Mouse (Mus musculus) layer of hippocampus, adult 2 months (tissue): Measurements from ENCODE around the gene Adcy5. TPM values are rescaled to one million over a fixed set of nuclear protein-coding genes. Genes with fewer than 3 reads are reported as not detected.

Source experiments
- DNase-seq, 2 experiments: peaks; one replicate each; pipeline ENCODE4 v3.0.0; 2022; ENCODE audit warnings: low spot score in 2 of 2
- H3K27ac ChIP-seq: fragments of 200-600 bp; 2 replicates; pipeline ENCODE4 v1.8.1; 2022
- H3K4me3 ChIP-seq: fragments of 200-600 bp; 2 replicates; pipeline ENCODE4 v1.8.1; 2022; ENCODE audit warnings: mild to moderate bottlenecking
- CTCF ChIP-seq: fragments of 200-600 bp; conservative IDR thresholded peaks from 2 replicates; pipeline ENCODE4 v1.8.1; 2022; ENCODE audit warnings: antibody characterized with exemption, mild to moderate bottlenecking, moderate library complexity
- total RNA-seq, 2 experiments: library from RNA; stranded (reverse); gene quantifications; 2 replicates each; pipeline ENCODE4 v1.2.3; 2021

Gene Adcy5
- total RNA-seq, 2 experiments from 2014 or later, result 74.3 to 76.8 TPM

DNA sequence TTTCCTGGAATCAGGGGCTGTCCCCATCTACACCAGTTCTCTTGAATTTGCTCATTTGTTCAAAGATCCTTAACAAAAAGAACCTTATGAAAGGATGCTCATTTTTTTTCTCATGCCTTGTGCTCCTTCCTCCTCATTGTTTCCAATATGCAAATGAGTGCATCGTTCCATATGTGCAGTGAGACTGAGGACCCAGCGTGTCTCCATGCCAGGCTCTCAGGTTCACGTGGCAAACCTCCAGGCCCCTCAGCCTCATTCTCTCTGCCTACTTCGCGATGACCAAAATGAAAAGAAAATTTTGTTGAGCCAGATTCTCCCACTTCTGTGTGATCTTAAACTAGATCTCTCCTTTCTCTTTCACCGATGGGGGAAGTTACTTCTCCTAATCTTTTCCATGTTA is 15.3 kb upstream of the Adcy5 start:
- no peak for DNase-seq
- Histone ChIP-seq H3K27ac (no peak overlapping the region), H3K4me3 (no peak overlapping the region)
- no peak for TF ChIP-seq CTCF

DNA sequence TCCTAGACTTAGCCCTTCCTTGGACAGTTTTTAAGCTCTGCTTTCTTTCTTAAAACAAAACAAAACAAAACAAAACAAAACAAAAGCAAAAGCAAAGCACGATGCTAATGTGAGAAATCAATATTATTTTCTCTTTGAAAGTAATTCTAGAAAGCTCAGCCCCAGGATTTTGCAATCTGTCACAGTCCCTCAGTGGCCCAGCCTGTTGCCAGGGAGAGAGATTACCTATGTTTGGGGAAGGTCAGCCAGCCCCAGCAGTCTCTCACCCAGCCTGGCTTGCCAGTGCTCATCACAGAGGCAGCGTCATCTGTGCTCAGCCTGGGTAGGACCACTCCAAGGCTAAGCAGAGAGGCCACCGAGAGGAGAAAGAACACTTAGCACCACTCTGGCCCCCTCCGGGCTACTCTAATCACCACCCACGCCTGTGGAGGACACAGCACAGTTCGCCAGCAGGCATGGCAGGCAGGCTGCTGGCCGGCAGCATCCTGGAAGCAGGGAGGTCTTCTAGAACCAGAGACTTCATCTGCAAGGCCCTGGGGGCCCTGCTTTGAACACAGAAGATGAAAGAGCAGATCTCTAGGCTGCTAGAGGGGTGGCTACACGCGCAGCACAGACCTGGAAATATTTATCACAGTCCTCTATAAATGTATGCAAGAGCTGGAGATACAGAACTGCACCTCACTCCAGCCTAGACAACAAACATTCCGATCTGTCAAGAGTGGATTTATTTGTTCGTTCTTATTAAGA is 14.6 kb upstream of the Adcy5 start:
- H3K27ac ChIP-seq, result no peak overlapping the region

DNA sequence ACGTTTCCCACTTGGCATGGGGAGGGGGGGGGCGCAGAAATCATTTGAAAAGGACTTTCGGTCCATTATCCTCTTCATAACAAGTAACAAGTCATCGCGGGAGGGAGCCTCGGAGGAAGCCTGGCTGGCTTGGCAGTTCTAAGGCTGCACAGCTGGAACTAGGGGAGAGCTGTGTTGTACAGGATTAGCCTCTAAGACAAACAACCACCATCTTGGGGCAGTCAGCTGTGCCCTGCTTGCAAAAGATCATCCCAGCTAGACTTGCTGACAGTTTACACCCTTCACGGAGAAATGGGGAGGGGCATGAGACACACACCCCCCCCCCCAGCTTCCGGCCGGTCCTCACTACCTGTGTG is 14.1 kb upstream of the Adcy5 start:
- TF ChIP-seq CTCF, result no peak
- DNase-seq, result no peak
- H3K4me3 ChIP-seq, result no peak overlapping the region
- H3K27ac ChIP-seq, result no peak overlapping the region

More for the DNA sequence above, 14.6 kb upstream of the Adcy5 start:
- H3K4me3 ChIP-seq, result no peak overlapping the region
- DNase-seq, result no peak
- no peak for TF ChIP-seq CTCF

DNA sequence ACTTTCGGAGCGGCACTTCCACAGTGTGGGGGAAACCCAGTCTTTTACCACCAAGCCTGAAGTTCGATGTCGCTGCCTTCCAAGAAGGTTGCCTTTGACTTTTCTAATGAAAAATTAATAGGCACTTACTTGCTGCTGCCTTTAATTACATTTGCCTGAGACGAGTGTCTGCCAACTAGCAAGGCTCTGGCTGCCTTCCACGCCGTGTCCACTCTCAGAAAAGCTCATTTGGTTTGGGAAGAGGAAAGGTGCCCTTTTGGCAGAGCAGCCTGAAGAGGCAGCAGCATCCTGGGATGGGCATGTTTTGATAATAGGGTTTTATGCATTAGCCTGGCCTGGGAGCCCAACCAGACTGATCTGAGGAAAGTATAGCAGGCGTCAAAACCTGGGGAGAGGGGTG is 12.8 kb upstream of the Adcy5 start:
- DNase-seq, result no peak
- Histone ChIP-seq H3K27ac (no peak overlapping the region), H3K4me3 (no peak overlapping the region)

DNA sequence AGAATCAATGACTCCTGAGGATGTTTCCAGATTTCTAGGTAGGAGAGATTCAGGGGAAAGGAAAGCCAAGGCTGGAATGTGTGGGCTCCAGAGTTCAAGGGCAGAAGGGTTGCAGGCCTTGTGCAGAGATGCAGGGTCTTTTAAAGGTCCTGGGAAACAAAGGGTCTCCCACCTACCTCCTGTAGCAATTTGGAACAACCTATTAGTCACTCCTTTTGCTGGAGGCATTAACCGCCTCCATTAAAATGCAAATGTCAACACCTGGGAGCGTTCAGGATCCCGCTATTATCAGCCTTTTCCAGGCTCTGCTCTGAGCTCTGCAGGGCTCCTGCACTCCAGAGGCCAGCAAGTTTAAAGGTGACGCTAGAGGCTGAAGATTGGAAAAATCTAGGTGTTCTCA is 8.5 kb upstream of the Adcy5 start:
- H3K4me3 ChIP-seq, result no peak overlapping the region
- TF ChIP-seq CTCF, result no peak
- DNase-seq, result no peak
- H3K27ac ChIP-seq, result no peak overlapping the region

More for the DNA sequence above, 12.8 kb upstream of the Adcy5 start:
- TF ChIP-seq CTCF, result no peak

DNA sequence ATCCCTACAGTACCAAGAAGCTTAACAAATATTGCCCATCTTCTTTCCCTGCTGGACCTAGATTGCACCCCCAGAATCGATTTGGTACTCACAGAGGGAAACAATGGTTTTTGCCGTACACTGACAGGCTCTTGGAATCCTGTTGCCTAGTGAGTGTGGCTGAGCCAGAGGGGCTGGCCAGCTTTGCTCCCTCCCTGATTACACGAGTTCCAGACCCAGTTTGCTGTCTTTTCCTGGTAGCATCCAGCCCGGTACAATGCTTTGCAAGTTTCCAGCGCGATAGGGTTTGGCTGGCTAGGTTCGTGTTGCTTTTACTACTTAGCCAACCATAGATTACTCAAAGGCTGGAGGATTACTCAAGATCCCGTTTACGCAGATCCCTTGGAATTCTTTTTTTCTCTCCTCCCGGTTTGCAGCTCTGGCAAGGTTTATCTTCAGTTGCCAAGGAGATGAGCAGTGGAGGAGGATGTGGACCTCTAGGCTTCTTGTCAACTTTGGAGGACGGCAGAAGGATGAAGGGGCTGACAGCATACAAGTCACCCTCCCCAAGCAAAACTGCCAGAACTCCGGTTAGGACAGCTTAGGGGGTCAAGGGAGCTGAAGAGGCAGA is 1.4 kb upstream of the Adcy5 start:
- TF ChIP-seq CTCF, result no peak
- no peak overlapping the region for H3K4me3 ChIP-seq
- no peak overlapping the region for H3K27ac ChIP-seq
- DNase-seq, result no peak

DNA sequence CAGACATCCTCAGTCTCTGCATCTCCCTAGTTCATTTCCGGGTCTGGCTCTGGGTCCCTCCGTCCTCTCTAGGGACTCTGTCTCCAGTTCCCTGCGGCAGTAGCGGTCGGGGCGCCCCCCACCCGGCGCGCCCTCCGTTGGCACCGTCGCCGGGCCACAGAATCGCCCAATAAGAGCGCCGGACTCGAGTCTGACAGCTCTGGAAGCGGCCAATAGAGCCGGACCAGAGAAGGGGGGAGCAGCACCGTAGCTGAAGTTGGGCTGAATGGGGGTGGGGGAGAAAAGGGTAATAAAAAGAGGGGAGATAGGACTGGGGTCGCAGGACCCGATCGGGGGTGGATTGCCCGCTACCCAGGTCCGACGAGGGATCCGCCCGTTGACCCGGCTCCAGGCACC is 434 bp upstream of the Adcy5 start:
- no peak for TF ChIP-seq CTCF
- DNase-seq, result peak; percentile 45 to 46
- Histone ChIP-seq H3K4me3 (peak overlapping the region; percentile 79), H3K27ac (peak overlapping the region; percentile 89)

DNA sequence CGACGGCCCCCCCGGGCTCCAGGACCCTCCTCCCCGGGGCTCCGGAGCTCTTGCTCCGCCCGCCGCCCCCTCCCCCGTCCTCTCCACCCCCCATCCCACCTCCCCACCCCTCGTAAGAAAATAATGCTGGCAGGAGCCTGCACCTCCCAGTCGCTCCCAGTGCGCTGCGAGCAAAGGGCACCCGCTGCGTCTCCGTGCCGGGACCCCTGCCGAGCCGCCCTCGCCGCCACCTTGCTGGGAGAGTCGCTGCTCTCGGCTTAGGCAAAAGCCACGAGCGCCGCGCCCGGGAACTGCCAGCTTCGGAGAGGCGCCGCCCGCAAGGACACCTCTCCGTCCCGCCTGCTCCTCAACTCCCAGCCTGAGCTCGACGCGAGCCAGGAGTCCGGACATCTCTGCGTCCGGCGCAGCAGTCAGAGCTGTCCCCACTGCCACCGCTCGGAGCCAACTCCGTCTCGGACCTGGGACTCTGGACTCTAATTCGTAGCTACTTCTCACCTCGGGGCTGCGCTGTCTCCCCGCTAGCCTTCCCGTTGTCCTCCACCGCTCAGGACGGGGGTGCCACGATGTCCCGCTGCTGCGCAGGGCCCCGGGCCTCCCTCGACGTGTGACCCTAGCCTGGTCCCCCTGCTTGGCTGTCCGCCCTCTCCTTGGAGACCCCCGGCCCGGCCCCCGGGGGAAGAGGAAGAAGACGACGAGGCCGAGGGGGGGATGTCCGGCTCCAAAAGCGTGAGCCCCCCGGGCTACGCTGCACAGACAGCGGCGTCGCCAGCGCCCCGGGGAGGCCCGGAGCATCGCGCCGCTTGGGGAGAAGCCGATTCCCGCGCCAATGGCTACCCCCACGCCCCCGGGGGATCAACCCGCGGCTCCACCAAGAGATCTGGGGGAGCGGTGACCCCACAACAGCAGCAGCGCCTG is 971 bp downstream of the Adcy5 start:
- H3K27ac ChIP-seq, result peak overlapping the region; percentile 89
- no peak for DNase-seq
- TF ChIP-seq CTCF, result peak; percentile 59
- H3K4me3 ChIP-seq, result peak overlapping the region; percentile 79

DNA sequence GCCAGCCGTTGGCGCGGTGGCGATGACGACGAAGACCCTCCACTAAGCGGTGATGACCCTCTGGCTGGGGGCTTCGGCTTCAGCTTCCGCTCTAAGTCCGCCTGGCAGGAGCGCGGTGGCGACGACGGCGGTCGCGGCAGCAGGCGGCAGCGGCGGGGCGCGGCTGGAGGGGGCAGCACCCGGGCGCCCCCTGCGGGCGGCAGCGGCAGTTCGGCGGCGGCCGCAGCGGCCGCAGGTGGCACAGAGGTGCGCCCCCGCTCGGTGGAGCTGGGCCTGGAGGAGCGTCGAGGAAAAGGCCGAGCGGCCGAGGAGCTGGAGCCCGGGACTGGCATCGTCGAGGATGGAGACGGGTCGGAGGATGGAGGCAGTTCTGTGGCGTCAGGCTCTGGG is 1.6 kb downstream of the Adcy5 start:
- TF ChIP-seq CTCF, result peak; percentile 69
- DNase-seq, result peak in 1 of 2 experiments; percentile 54
- peak overlapping the region; percentile 89 for H3K27ac ChIP-seq
- peak overlapping the region; percentile 79 for H3K4me3 ChIP-seq

DNA sequence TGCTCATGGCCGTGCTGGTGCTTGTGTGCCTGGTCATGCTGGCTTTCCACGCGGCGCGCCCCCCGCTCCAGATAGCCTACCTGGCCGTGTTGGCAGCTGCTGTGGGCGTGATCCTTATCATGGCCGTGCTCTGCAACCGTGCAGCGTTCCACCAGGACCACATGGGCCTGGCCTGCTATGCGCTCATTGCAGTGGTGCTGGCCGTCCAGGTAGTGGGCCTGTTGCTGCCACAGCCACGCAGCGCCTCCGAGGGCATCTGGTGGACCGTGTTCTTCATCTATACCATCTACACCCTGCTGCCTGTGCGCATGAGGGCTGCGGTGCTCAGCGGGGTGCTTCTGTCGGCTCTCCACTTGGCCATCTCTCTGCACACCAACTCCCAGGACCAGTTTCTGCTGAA is 2.2 kb downstream of the Adcy5 start:
- Histone ChIP-seq H3K4me3 (peak overlapping the region; percentile 79), H3K27ac (peak overlapping the region; percentile 83)
- no peak for TF ChIP-seq CTCF
- no peak for DNase-seq

DNA sequence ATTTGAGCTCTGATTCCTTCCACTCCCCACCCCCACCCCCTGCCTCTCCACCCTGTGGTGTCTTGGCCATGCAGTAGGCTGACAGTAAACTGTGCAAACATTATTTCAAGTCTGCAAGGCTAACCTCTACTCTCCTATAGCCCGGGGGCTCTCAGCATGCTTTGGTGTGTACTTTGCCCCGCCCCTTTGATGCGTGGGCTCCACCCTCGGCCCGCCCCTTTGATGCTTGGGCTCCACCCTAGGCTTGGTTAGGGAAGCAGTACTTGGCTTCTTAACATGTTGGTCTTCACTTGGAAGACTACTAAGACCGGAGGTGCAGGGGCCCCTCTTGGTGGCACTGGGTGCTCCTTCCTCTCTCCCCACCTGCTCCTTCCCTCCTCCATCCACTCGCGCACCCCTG is 4.9 kb downstream of the Adcy5 start:
- peak overlapping the region; percentile 83 for H3K27ac ChIP-seq
- no peak for TF ChIP-seq CTCF
- peak overlapping the region; percentile 46 for H3K4me3 ChIP-seq
- DNase-seq, result no peak

DNA sequence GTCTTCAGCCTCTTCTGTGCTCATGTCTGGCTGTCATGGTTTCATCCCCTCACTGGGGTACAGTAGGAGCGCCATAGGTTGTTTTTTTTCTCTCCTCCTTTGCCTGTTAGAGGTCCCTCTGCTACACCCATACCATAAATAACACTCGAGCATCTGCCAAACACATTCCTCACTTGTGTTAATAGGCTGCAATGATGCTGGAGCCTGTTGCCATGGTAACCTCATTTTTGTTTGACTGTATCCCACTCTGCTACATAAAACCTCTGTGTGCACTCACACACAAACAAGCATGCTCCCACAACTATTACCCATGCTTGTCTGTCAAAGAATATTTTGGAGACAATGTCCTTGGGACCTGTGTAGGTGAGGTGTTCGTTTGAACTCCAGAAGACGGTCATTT is 5.3 kb downstream of the Adcy5 start:
- no peak for TF ChIP-seq CTCF
- H3K4me3 ChIP-seq, result peak overlapping the region; percentile 46
- H3K27ac ChIP-seq, result peak overlapping the region; percentile 83
- DNase-seq, result peak; percentile 57 to 79
